Mouse (Mus musculus) kidney, postnatal 4 days (tissue): ENCODE data around the gene Ncor2.

Experiments used
- DNase-seq, 2 experiments: peaks; one replicate each; pipeline ENCODE4 v3.0.0; 2021; ENCODE audit warnings: mixed read lengths in 2 of 2

Ncor2 gene

DNA sequence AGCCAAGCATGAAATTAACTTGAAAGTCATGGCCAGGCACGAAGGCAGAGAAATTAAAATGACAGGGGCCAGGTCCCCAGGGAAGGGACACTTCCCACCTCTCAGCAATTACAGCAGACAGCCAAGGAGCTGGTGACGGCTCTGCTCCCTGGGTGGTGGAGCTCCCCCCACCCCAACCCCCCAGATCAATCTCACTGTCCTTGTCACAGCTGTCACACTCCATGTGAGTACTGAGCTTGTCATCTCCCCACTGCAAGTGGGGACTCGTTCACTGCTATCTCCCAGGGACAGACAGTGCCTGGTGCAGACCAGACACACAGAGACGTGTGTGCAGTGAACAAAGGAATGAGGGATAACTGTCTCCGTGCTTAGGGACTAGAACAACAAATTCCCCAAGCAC lies 85.2 kb downstream of the Ncor2 start:
- no peak for DNase-seq

- DNase-seq: no peak
Observed at GRCm38 (mm10) chr5:125088076-125088475, 90.9 kb downstream of the Ncor2 start.

GRCm38 (mm10) chr5:125085097-125085617 lies 93.9 kb downstream of the Ncor2 start:
- DNase-seq: no peak

DNA sequence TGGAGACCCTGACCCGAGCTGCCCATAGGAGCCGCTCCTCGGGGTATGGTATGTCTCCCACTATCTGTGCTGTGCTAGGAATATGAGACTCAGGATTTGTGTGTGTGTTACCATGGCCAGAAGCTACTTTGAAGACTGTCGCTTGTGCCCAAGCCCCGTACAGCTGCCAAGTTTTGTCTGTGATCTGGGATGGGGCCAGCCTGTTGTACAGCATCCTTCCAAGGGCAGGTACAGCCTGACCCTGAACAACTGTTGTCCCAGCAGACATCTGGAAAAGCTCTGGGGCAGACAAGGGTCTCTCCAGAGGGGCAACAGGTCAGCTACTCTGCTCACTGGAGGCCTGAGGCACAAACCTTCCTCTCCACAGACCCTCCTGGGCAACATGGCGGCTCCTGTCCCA lies 95.3 kb downstream of the Ncor2 start:
- DNase-seq: no peak

GRCm38 (mm10) chr5:125081318-125082101 lies 97.5 kb downstream of the Ncor2 start:
- peak; percentile 87 to 92 for DNase-seq

- DNase-seq: no peak
Observed at GRCm38 (mm10) chr5:125080787-125081317, 98.2 kb downstream of the Ncor2 start.

- DNase-seq: no peak
Observed at GRCm38 (mm10) chr5:125080352-125080751, 98.7 kb downstream of the Ncor2 start.

GRCm38 (mm10) chr5:125078220-125078619 lies 100.8 kb downstream of the Ncor2 start:
- no peak for DNase-seq

- DNase-seq: no peak
Observed at GRCm38 (mm10) chr5:125076183-125076582, 102.8 kb downstream of the Ncor2 start.

- DNase-seq: peak; percentile 47 to 62
Observed at GRCm38 (mm10) chr5:125074571-125075171, 104.3 kb downstream of the Ncor2 start.

DNA sequence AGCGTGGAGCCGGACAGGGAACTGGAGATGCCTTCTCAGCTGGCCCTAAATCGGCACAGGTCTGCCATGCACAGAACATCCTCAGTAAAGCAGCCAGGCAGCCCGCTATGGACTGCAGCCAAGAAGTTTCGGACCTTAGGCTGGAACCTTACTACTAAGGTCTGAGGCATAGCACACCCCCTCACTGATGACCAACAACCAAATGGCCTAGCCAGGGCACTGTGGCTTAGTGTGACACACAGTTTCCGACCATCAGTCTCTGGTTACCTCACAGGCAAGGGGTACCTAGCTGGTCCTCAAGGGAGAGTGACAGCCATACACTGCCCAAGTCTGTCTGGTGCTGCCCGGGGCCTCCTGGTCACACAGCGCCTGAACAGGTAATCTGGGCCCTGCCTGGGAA lies 105.1 kb downstream of the Ncor2 start:
- no peak for DNase-seq

- DNase-seq: no peak
Observed at GRCm38 (mm10) chr5:125073335-125073734, 105.7 kb downstream of the Ncor2 start.

- DNase-seq: no peak
Observed at GRCm38 (mm10) chr5:125072425-125072824, 106.6 kb downstream of the Ncor2 start.

DNA sequence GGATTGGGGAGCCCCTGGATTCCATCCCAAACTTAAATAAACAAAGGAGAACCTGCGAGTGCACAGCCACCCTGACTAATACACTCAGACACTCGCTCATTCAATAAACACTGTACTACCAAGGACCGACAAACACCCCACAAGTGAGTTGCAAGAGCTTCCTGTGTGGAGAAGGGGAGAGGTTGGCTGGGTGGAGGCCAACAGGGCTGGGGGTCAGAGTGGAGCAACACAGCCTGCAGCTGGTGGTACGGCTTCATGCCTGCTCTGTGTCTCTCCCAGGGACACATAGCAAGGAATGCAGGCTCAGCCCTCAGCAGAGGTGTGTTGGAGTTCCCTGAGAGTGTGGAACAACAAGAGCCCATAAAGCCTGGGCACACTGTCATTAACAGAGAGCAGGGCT lies 107.1 kb downstream of the Ncor2 start:
- DNase-seq: peak; percentile 55 to 62

DNA sequence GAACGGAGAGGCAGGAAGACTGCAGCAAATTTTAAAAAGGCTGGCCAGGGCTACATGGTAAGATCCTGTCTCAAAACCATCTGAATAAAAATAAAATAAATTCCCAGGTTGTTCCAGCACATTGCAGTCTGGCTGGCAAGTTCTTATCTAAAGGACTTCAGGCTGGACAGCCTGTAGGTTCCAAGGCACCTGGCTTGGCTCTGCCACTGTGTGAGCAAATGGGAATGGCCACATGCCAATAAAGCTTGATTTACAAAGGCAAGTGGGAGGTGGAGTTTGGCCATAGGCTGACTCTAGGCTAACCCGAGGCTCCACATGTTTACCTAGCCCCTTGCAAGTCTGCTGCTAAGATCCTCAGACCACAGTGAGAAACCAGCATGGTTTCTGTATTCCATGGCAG lies 108.6 kb downstream of the Ncor2 start:
- DNase-seq: no peak

- DNase-seq: no peak
Observed at GRCm38 (mm10) chr5:125069916-125070315, 109.1 kb downstream of the Ncor2 start.

DNA sequence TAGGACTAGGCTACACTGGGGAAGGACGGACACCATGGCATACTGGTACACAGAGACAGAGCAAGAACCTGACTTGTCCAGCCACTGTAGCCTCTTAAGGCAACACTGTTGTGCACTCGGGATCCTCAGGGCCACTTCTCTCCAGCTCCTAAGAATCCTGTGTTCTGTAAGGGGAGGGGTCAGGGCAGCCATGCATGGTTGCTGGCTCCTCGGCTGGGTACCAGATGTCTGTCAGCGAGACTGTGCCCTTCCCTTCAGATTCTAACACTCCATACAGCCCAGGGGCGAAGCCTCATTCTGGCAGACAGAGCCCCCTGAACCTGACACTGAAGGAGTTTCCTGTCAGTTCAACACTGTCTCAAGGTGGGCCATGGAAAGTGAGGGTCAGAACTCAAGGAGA lies 109.6 kb downstream of the Ncor2 start:
- DNase-seq: peak in 1 of 2 experiments; percentile 51

- DNase-seq: peak; percentile 77 to 82
Observed at GRCm38 (mm10) chr5:125068371-125068951, 110.6 kb downstream of the Ncor2 start.

DNA sequence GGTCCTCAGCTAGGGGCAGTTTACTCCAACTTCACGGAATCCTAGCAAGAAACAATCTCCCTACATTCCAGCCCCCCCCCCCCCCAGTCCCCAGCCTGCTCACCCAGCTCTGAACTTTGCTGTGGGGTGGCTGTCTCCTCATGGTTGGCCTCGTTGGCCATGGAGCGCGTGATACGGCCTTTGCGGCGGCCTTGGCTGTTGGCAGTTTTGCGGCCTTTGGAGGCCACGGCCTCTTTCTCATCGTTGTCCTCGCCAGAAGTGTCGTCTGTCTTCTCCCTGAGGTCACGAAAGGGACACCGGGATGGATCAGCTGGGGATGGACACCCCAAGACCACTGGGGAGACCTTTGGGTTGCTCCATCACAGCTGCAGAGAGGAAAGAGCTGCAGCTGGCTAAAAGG lies 111.3 kb downstream of the Ncor2 start:
- peak in 1 of 2 experiments; percentile 55 for DNase-seq

DNA sequence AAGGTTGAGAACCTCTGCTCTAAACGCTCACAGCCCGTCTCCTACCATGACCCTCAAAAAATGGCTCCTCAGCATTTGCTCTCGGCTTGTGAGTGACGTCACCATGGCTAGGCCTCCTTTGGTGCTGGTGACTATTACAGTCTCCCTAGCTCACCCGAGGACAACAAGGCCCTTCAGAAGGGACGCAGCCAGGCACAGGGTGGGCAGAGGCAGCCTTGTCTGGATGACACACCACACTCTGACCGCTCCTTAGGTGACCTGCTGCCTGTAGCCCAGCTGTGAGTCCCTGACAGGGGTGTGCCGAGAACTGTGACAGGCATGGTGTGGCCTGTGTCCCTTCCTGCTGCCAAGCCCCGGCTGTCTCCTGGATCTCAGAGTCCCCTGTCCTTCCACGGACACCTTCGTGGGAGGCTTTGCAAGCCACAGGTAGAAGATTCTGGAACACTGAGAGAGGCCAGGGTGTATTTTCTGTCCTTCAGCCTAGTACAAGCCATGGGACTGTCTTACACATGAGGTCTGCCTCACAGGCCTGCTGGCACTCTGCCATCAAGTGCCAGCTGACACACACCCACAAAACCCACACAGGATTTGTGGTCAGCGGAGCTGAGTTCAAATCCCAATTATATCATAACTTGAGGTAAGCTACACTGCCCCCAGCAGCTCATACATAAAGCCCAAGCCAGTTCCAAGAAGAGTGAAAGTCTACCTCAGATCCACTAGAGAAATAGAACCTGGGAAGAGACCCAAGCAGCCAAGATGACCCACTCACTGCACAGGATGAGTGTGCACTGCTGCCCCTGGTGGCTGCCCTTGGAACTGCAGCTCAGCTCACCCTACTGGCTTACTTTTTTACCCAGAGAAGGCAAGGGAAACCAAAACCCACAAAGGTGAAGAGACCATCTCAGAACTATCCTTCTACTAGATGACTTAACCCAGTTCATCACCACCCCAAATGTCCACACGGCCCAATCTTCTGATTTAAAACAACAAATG lies 112.2 kb downstream of the Ncor2 start:
- peak; percentile 91 for DNase-seq

GRCm38 (mm10) chr5:125063015-125063414 lies 116.0 kb downstream of the Ncor2 start:
- DNase-seq: peak in 1 of 2 experiments; percentile 47

- peak; percentile 76 to 87 for DNase-seq
Observed at GRCm38 (mm10) chr5:125058267-125058668, 120.8 kb downstream of the Ncor2 start.
